Mouse (Mus musculus) intestine, embryonic 15.5 days (tissue): ENCODE results near the gene Tsc1. TPM values are rescaled to one million over a fixed set of nuclear protein-coding genes. Genes with fewer than 3 reads are reported as not detected.

ENCODE experiments used
- ATAC-seq: fragments of 200-750 bp; cut with Nextera tagmentation; 2 replicates; pipeline ENCODE4 v1.8.0; 2017; ENCODE audit warnings: moderate TSS enrichment, moderate library complexity
- H3K27ac ChIP-seq: fragments of 300-500 bp; sonication (generic); 2 replicates; pipeline ENCODE4 v1.5.1; 2015; ENCODE audit warnings: mild to moderate bottlenecking, inconsistent platforms
- H3K27me3 ChIP-seq: fragments of 300-500 bp; sonication (generic); replicated peaks from 2 replicates; pipeline ENCODE4 v1.6.1; 2015; ENCODE audit warnings: inconsistent platforms
- H3K36me3 ChIP-seq: fragments of 300-500 bp; sonication (generic); 2 replicates; pipeline ENCODE4 v1.6.1; 2015; ENCODE audit warnings: inconsistent platforms
- H3K4me1 ChIP-seq: fragments of 300-500 bp; sonication (generic); replicated peaks from 2 replicates; pipeline ENCODE4 v1.6.1; 2015; ENCODE audit warnings: inconsistent platforms
- H3K4me2 ChIP-seq: fragments of 300-500 bp; sonication (generic); replicated peaks from 2 replicates; pipeline ENCODE4 v1.6.1; 2015; ENCODE audit warnings: mild to moderate bottlenecking, inconsistent platforms
- H3K4me3 ChIP-seq: fragments of 300-500 bp; sonication (generic); replicated peaks from 2 replicates; pipeline ENCODE4 v1.5.1; 2015; ENCODE audit warnings: inconsistent platforms
- H3K9ac ChIP-seq: fragments of 300-500 bp; sonication (generic); 2 replicates; pipeline ENCODE4 v1.6.1; 2015; ENCODE audit warnings: inconsistent platforms
- H3K9me3 ChIP-seq: fragments of 300-500 bp; sonication (generic); 2 replicates; pipeline ENCODE4 v1.6.1; 2016; ENCODE audit warnings: inconsistent platforms
- WGBS: fragments of 180-500 bp; shearing (Covaris S2); methylation state at CpG from one replicate; pipeline ENCODE4 v1.1.7; 2015; 5-methylcytosine and 5-hydroxymethylcytosine counted together
- polyA plus RNA-seq: library from polyadenylated mRNA; unstranded; fragments of >200 nt; fragmentation: Nextera tagmentation; extraction: Ambion mirVana; gene quantifications from 2 replicates; pipeline ENCODE4 v1.2.1, GENCODE M21; 2015

The Tsc1 gene
- polyA plus RNA-seq, 1 experiment from 2014 or later = 16.2 TPM

DNA sequence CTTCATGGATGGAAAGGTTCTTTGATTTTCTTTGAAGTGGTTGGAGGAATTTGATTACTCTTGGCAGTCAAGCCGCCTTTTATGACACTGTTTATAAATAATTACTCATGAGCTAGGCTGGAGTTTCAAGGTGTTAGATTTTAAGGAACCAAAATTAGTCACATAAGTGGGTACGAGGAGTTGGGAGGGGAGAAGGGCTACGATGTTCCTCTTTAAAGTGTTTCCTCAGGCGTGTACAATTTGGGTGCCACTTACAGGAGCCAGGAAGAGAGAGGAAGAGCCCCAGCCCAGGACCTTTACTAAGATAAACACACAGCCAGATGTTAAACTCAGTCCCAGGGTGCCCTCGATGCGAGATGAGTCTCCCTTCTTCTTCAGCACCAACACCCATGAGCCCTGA is 65.8 kb downstream of the Tsc1 start:
- no peaks in the 10 kb centered on the region for H3K9me3 ChIP-seq
- H3K4me3 ChIP-seq = no peak overlapping the region
- H3K27me3 ChIP-seq = no peaks in the 10 kb centered on the region
- H3K36me3 ChIP-seq = no peaks in the 10 kb centered on the region
- no peaks in the 10 kb centered on the region for H3K4me1 ChIP-seq
- no peak overlapping the region for H3K27ac ChIP-seq
- no peak overlapping the region for H3K4me2 ChIP-seq
- no peak for ATAC-seq
- H3K9ac ChIP-seq = no peak overlapping the region
- 26% methylated on average over 6 of the region's 6 CpGs for WGBS

DNA sequence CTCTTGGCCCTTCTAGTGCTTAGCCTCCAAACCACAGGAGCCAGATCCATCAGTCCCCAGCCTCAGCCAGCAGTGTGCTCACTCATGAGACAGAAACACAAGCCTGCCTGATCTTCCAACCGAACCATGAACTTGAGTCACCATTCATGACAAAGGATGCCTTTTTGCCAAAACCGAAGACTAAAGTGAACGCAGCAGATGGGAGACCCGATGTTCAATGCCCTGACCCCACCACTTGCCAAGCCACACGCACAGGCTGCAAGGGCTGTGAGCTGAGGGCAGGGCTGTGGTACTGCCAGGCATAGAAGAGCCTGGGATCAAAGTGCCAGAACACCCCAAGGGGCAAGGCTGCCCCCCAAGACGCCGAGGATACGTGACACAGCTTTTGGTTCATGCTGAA is 72.0 kb downstream of the Tsc1 start:
- no peak overlapping the region for H3K4me3 ChIP-seq
- WGBS = 80% methylated on average over 8 of the region's 8 CpGs

DNA sequence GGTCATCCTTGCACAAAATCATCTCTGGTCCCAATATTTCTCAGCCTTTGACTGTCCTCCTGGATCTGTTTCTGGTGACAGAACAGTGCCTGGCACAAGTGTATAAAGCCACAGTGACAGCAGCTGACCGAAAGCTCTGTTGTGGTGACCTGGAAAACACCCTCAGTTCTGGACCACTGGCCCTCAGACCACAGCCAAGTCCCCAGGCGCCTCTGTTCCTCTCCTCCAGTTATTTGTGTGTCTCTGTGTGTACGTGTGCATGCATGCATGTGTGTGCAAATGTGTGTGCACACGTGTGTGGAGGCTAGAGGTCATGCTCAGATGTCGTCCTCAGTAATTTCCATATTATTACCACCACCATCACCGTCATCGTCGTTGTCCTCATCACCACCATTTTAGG is 81.4 kb downstream of the Tsc1 start:
- Histone ChIP-seq H3K4me1 (no peaks in the 10 kb centered on the region), H3K9ac (no peak overlapping the region), H3K27me3 (no peaks in the 10 kb centered on the region), H3K4me2 (no peak overlapping the region), H3K4me3 (no peak overlapping the region), H3K27ac (no peak overlapping the region), H3K9me3 (no peaks in the 10 kb centered on the region), H3K36me3 (no peaks in the 10 kb centered on the region)
- no peak for ATAC-seq
- 94% methylated on average over 8 of the region's 8 CpGs for WGBS

More for the DNA sequence above, 72.0 kb downstream of the Tsc1 start:
- no peak for ATAC-seq
- Histone ChIP-seq H3K27ac (no peak overlapping the region), H3K4me2 (no peak overlapping the region), H3K27me3 (no peaks in the 10 kb centered on the region), H3K9me3 (no peaks in the 10 kb centered on the region), H3K4me1 (no peaks in the 10 kb centered on the region), H3K36me3 (no peaks in the 10 kb centered on the region), H3K9ac (no peak overlapping the region)

DNA sequence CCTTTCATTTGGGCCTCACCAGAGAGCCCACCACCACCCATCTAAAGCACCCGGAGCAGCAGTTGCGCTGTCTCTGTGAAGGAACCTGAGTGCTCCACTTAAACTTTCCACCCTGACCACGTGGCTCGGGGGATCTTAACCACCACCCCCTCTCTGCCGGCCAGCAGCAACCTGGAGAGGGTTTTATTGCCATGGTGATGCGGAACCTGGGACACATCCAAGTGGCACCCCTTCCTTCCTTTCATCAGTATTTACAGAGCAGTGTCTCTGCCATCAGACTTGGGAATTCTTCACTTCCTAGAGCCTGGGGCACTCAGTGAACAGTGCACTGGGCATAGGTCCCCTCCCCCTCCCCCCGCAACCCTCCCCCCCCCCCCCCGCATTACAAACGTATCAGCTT is 82.9 kb downstream of the Tsc1 start:
- no peaks in the 10 kb centered on the region for H3K9me3 ChIP-seq
- no peak for ATAC-seq
- no peaks in the 10 kb centered on the region for H3K4me1 ChIP-seq
- H3K9ac ChIP-seq = no peak overlapping the region
- no peaks in the 10 kb centered on the region for H3K27me3 ChIP-seq
- H3K27ac ChIP-seq = no peak overlapping the region
- 40% methylated on average over 9 of the region's 9 CpGs for WGBS
- no peak overlapping the region for H3K4me2 ChIP-seq
- no peak overlapping the region for H3K4me3 ChIP-seq
- H3K36me3 ChIP-seq = no peaks in the 10 kb centered on the region

DNA sequence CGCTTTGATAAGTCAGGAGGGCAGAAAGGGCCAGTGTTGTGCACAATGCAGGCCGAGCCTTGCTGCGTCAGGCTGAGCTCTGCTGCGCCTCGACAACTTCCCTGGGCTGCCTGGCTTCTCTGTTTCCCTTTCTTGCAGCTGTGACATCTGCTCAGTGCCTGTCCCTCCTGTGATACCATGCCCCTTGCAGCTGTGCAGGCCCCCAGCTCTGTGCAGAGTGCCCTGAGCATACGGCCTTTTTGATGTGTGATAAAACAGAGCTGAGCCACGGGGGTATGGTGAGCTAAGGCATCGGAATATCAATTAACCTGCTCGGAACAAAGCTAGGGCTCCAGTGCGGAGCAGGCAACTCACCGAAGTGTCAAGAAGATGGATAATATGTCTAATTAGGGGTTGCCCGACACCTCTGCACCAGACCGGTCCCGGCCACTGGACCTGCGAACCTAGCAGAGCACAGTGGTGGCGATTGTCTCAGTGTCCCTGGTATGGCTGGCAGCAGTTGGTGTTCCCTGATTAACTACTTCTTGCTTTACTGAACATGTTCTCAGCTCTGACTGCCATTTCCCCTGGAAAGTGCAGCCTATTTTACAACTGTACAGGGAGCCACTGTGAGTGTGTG is 86.9 kb downstream of the Tsc1 start:
- H3K9ac ChIP-seq = no peak overlapping the region
- no peaks in the 10 kb centered on the region for H3K36me3 ChIP-seq
- WGBS = 40% methylated on average over 16 of the region's 16 CpGs
- no peaks in the 10 kb centered on the region for H3K9me3 ChIP-seq
- H3K27ac ChIP-seq = no peak overlapping the region
- H3K4me3 ChIP-seq = no peak overlapping the region
- no peaks in the 10 kb centered on the region for H3K27me3 ChIP-seq
- no peaks in the 10 kb centered on the region for H3K4me1 ChIP-seq
- ATAC-seq = no peak
- no peak overlapping the region for H3K4me2 ChIP-seq

DNA sequence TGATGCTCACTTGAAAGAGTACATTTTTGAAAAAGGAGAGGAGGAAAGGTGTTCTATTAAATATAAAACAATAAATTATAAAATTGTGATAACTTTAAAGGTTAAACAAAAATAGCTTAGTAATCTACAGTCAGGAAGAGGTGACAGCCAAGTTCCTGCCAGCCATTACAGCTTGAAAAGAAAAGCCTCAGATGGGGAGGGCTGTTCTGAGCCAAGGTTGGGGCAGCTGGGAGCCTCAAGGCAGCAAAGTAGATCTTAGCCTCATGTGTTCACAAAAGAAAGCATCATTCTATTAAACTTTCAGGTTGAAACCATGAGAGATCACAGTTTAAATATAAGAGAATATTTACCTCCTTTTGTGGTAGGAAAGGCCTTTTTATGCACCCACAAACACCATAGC is 89.6 kb downstream of the Tsc1 start:
- ATAC-seq = no peak
- H3K4me3 ChIP-seq = no peak overlapping the region
- no peak overlapping the region for H3K27ac ChIP-seq

DNA sequence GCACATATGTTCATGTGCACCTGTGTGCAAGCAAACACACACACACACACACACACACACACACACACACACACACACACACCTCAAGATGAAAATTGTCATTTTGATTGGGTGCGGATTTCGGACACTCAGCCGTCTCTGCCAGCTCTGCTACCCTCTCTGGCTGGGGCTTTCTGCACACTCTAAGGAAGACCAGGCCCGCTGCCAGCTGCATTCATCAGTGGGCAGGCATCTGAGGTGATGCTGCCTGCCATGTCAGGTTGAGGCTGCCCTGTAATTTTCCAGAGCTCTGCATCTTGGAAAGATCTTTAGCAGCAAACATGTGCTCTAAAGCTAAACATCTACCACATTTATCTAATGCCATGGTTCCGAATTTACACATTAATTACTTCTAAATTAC is 96.1 kb downstream of the Tsc1 start:
- no peak for ATAC-seq
- H3K4me3 ChIP-seq = no peak overlapping the region
- 88% methylated on average over 5 of the region's 5 CpGs for WGBS
- no peaks in the 10 kb centered on the region for H3K27me3 ChIP-seq
- no peak overlapping the region for H3K27ac ChIP-seq
- no peaks in the 10 kb centered on the region for H3K9me3 ChIP-seq
- H3K9ac ChIP-seq = no peak overlapping the region
- no peaks in the 10 kb centered on the region for H3K36me3 ChIP-seq
- no peaks in the 10 kb centered on the region for H3K4me1 ChIP-seq
- no peak overlapping the region for H3K4me2 ChIP-seq

More for the DNA sequence above, 89.6 kb downstream of the Tsc1 start:
- H3K9me3 ChIP-seq = no peaks in the 10 kb centered on the region
- H3K27me3 ChIP-seq = no peaks in the 10 kb centered on the region
- H3K9ac ChIP-seq = no peak overlapping the region
- H3K4me2 ChIP-seq = no peak overlapping the region
- H3K36me3 ChIP-seq = no peaks in the 10 kb centered on the region
- H3K4me1 ChIP-seq = no peaks in the 10 kb centered on the region

DNA sequence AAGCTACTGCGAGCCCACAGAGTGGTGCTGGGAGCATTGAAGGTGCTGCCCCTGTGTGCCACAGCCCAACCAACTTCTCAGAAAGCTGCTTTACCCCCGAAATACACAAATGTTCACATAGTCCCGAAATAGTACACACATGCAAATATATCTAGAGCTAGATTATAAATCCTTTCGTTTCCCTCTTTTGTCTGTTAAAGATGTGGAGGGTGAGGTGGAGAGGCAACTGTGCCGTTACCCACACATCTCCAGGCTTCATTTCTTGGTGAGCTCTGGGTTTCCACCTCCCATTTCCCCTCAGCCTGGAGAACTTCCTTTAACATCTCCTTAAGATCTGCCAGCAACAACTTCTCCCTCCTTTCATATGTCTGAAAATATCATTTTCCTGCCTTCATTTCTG is 99.1 kb downstream of the Tsc1 start:
- no peak for ATAC-seq
- H3K4me3 ChIP-seq = no peak overlapping the region
- H3K27ac ChIP-seq = no peak overlapping the region
- H3K9me3 ChIP-seq = no peaks in the 10 kb centered on the region
- no peaks in the 10 kb centered on the region for H3K36me3 ChIP-seq
- no peaks in the 10 kb centered on the region for H3K4me1 ChIP-seq
- no peak overlapping the region for H3K4me2 ChIP-seq
- H3K9ac ChIP-seq = no peak overlapping the region
- H3K27me3 ChIP-seq = no peaks in the 10 kb centered on the region
- 77% methylated on average over 5 of the region's 5 CpGs for WGBS

Other genes with a start within 250 kb of the Tsc1 start
- 2.7 and 2.8 TPM in 2 replicates for gene Ppp1r26, start 194.4 kb upstream of the Tsc1 start, polyA plus RNA-seq
- gene 1700007K13Rik, start 174.9 kb upstream of the Tsc1 start, polyA plus RNA-seq = not detected in 2 replicates
- 62.4 and 66.0 TPM in 2 replicates for gene Mrps2, start 173.2 kb upstream of the Tsc1 start, polyA plus RNA-seq
- gene Gbgt1, start 144.3 kb upstream of the Tsc1 start, polyA plus RNA-seq = 3.7 and 4.0 TPM in 2 replicates
- gene Gm10134, start 135.1 kb upstream of the Tsc1 start, polyA plus RNA-seq = 11.8 and 11.9 TPM in 2 replicates
- gene Ralgds, start 128.1 kb upstream of the Tsc1 start, polyA plus RNA-seq = 27.9 and 28.3 TPM in 2 replicates
- gene Cel, start 77.8 kb upstream of the Tsc1 start, polyA plus RNA-seq = 159 and 428 TPM in 2 replicates
- gene Gtf3c5, start 57.5 kb upstream of the Tsc1 start, polyA plus RNA-seq = 31.8 and 33.8 TPM in 2 replicates
- 1.1 and 1.5 TPM in 2 replicates for gene Gfi1b, start 19.2 kb upstream of the Tsc1 start, polyA plus RNA-seq
- 1.0 and 1.2 TPM in 2 replicates for gene Spaca9, start 58.5 kb downstream of the Tsc1 start, polyA plus RNA-seq
- 0.44 and 0.48 TPM in 2 replicates for gene Ak8, start 58.9 kb downstream of the Tsc1 start, polyA plus RNA-seq
- 10.4 and 10.9 TPM in 2 replicates for gene Gtf3c4, start 199.1 kb downstream of the Tsc1 start, polyA plus RNA-seq
- gene Ddx31, start 199.2 kb downstream of the Tsc1 start, polyA plus RNA-seq = 12.1 and 13.6 TPM in 2 replicates